Mouse (Mus musculus) kidney, adult 2 months (tissue): ENCODE data around the gene Col4a2.

Source experiments
- CTCF ChIP-seq: fragments of 200-500 bp; conservative IDR thresholded peaks from 2 replicates; pipeline ENCODE4 v1.5.1; 2011; ENCODE audit warnings: low read depth, mild to moderate bottlenecking, control low read depth, low read length, moderate library complexity, mixed read lengths; ENCODE audit not compliant: insufficient read depth, insufficient read length
- POLR2A ChIP-seq: fragments of 200-500 bp; IDR thresholded peaks from one replicate; pipeline ENCODE4 v1.6.1; 2011; ENCODE audit warnings: low read depth, low read length, control low read depth

DNA sequence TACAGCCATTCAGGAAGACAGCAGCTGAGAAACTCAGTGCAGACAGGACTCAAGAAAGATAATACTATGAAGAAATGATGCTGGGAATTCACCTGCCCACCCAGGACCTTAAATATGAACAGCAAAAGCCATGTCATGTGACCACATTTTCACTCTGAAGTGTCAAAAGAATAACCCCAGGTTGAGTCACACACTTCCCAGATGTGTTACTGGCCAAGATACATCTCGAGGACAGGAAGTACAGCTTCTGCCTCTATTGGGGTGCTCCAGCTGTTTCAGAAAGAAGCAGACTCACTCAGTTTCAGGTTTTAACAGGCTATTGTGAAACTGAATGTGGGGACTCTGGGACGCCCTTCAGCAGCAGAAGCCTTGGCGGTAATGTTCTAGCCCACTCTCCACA, 140.0 kb downstream of the Col4a2 start:
- no peak for TF ChIP-seq CTCF
- TF ChIP-seq POLR2A, result no peak
